Mouse (Mus musculus) CH12.LX (cell line): ENCODE results near the gene Far2. TPM values are rescaled to one million over a fixed set of nuclear protein-coding genes. Genes with fewer than 3 reads are reported as not detected.

Experiments used
- DNase-seq: peaks from one replicate; pipeline ENCODE4 v3.0.0-alpha.2; 2013; ENCODE audit errors: extremely low read depth
- H3K27ac ChIP-seq: 2 replicates; pipeline ENCODE4 v1.5.1; 2012; ENCODE audit warnings: low read depth, mild to moderate bottlenecking, control low read depth, moderate library complexity; ENCODE audit not compliant: insufficient read depth
- H3K27me3 ChIP-seq: replicated peaks from 2 replicates; pipeline ENCODE3; 2012; ENCODE audit warnings: inconsistent platforms
- H3K36me3 ChIP-seq, 2 experiments: replicated peaks in 1 of 2; 2 replicates each; pipeline versions ENCODE3 to v1.6.1; 2012; ENCODE audit warnings: inconsistent platforms in 1 of 2, low read length in 1 of 2, mild to moderate bottlenecking in 1 of 2, mixed read lengths in 1 of 2, moderate library complexity in 1 of 2; ENCODE audit not compliant: control insufficient read depth in 1 of 2, insufficient read depth in 1 of 2
- H3K4me1 ChIP-seq, 2 experiments: 2 replicates each; pipeline ENCODE4 v1.6.1; 2012; ENCODE audit warnings: inconsistent platforms in 1 of 2, moderate library complexity in 1 of 2; ENCODE audit not compliant: insufficient read depth in 2 of 2, control insufficient read depth in 1 of 2
- H3K4me2 ChIP-seq: 2 replicates; pipeline ENCODE4 v1.6.1; 2012; ENCODE audit warnings: low read depth, mild to moderate bottlenecking, control low read depth; ENCODE audit not compliant: poor library complexity, insufficient read depth, severe bottlenecking
- H3K4me3 ChIP-seq, 3 experiments: fragments of 150-350 bp in 1 of 3; sonication (generic) in 1 of 3; replicated peaks in 1 of 3; 2 replicates each; pipeline versions ENCODE3 to v1.5.1; 2011 to 2012; ENCODE audit warnings: low read depth in 2 of 3, low read length in 2 of 3, mild to moderate bottlenecking in 2 of 3, moderate library complexity in 2 of 3, control low read depth in 1 of 3, improper control_type of control experiment in 1 of 3, inconsistent platforms in 1 of 3, mixed read lengths in 1 of 3; ENCODE audit not compliant: poor library complexity in 1 of 3
- H3K79me2 ChIP-seq: replicated peaks from 2 replicates; pipeline ENCODE4 v1.6.1; 2012; ENCODE audit warnings: mild to moderate bottlenecking, moderate library complexity; ENCODE audit not compliant: control insufficient read depth, poor library complexity, insufficient read depth, severe bottlenecking; ENCODE audit errors: extremely low read depth
- H3K9ac ChIP-seq: 2 replicates; pipeline ENCODE4 v1.6.1; 2012; ENCODE audit warnings: low read depth, mild to moderate bottlenecking, control low read depth, moderate library complexity; ENCODE audit not compliant: insufficient read depth
- H3K9me3 ChIP-seq: replicated peaks from 2 replicates; pipeline ENCODE3; 2012; ENCODE audit warnings: low read length, inconsistent platforms, mixed read lengths
- BHLHE40 ChIP-seq: IDR thresholded peaks from 2 replicates; pipeline ENCODE4 v1.6.1; 2011; ENCODE audit warnings: mild to moderate bottlenecking, low read depth, low read length, improper control_type of control experiment
- CHD1 ChIP-seq: IDR thresholded peaks from 2 replicates; pipeline ENCODE4 v1.6.1; 2012; ENCODE audit warnings: low read depth, low read length, improper control_type of control experiment, inconsistent platforms
- CHD2 ChIP-seq: IDR thresholded peaks from 2 replicates; pipeline ENCODE4 v1.6.1; 2011; ENCODE audit warnings: low read length, improper control_type of control experiment
- ETS1 ChIP-seq: conservative IDR thresholded peaks from 2 replicates; pipeline ENCODE4 v1.6.1; 2012; ENCODE audit warnings: low read depth, mild to moderate bottlenecking, inconsistent platforms, low read length, improper control_type of control experiment, moderate library complexity
- GABPA ChIP-seq: IDR thresholded peaks from 2 replicates; pipeline ENCODE4 v1.6.1; 2012; ENCODE audit warnings: low read depth, low read length, improper control_type of control experiment, inconsistent platforms; ENCODE audit not compliant: insufficient replicate concordance
- HCFC1 ChIP-seq: IDR thresholded peaks from 2 replicates; pipeline ENCODE4 v1.6.1; 2012; ENCODE audit warnings: low read depth, mild to moderate bottlenecking, inconsistent platforms, low read length, improper control_type of control experiment
- IRF4 ChIP-seq: IDR thresholded peaks from 2 replicates; pipeline ENCODE4 v1.6.1; 2014; ENCODE audit warnings: low read depth, mild to moderate bottlenecking, inconsistent platforms, low read length, improper control_type of control experiment
- JUN ChIP-seq: IDR thresholded peaks from 2 replicates; pipeline ENCODE4 v1.6.1; 2011; ENCODE audit warnings: low read depth, mild to moderate bottlenecking, low read length, improper control_type of control experiment, moderate library complexity; ENCODE audit not compliant: insufficient read depth
- JUND ChIP-seq: conservative IDR thresholded peaks from 2 replicates; pipeline ENCODE4 v1.6.1; 2011; ENCODE audit warnings: low read depth, low read length, improper control_type of control experiment
- KAT2A ChIP-seq: IDR thresholded peaks from 2 replicates; pipeline ENCODE4 v1.6.1; 2012; ENCODE audit warnings: low read length, improper control_type of control experiment, inconsistent platforms; ENCODE audit not compliant: insufficient replicate concordance
- MAX ChIP-seq: IDR thresholded peaks from 2 replicates; pipeline ENCODE4 v1.6.1; 2011; ENCODE audit warnings: low read length, improper control_type of control experiment
- MAZ ChIP-seq: IDR thresholded peaks from 2 replicates; pipeline ENCODE4 v1.6.1; 2012; ENCODE audit warnings: low read depth, mild to moderate bottlenecking, inconsistent platforms, low read length, improper control_type of control experiment, moderate library complexity
- MYC ChIP-seq: IDR thresholded peaks from 2 replicates; pipeline ENCODE4 v1.6.1; 2011; ENCODE audit warnings: low read depth, mild to moderate bottlenecking, improper control_type of control experiment, low read length
- NELFE ChIP-seq: IDR thresholded peaks from 2 replicates; pipeline ENCODE4 v1.6.1; 2011; ENCODE audit warnings: low read depth, low read length, improper control_type of control experiment
- NRF1 ChIP-seq: IDR thresholded peaks from 2 replicates; pipeline ENCODE4 v1.6.1; 2014; ENCODE audit warnings: low read depth, mild to moderate bottlenecking, inconsistent platforms, low read length, improper control_type of control experiment, moderate library complexity
- POLR2A ChIP-seq: IDR thresholded peaks from 2 replicates; pipeline ENCODE4 v1.6.1; 2011; ENCODE audit warnings: low read depth, mild to moderate bottlenecking, improper control_type of control experiment, low read length
- RAD21 ChIP-seq: IDR thresholded peaks from 2 replicates; pipeline ENCODE4 v1.6.1; 2011; ENCODE audit warnings: low read depth, mild to moderate bottlenecking, low read length, improper control_type of control experiment, moderate library complexity
- RCOR1 ChIP-seq: conservative IDR thresholded peaks from 2 replicates; pipeline ENCODE4 v1.6.1; 2012; ENCODE audit warnings: low read depth, mild to moderate bottlenecking, inconsistent platforms, low read length, improper control_type of control experiment
- SIN3A ChIP-seq: IDR thresholded peaks from 2 replicates; pipeline ENCODE4 v1.6.1; 2012; ENCODE audit warnings: low read length, improper control_type of control experiment, inconsistent platforms
- SMC3 ChIP-seq: IDR thresholded peaks from 2 replicates; pipeline ENCODE4 v1.6.1; 2011; ENCODE audit warnings: low read depth, low read length, improper control_type of control experiment
- TBP ChIP-seq: conservative IDR thresholded peaks from 2 replicates; pipeline ENCODE4 v1.6.1; 2011; ENCODE audit warnings: low read depth, low read length, improper control_type of control experiment
- TCF12 ChIP-seq: IDR thresholded peaks from 2 replicates; pipeline ENCODE4 v1.6.1; 2014; ENCODE audit warnings: low read depth, mild to moderate bottlenecking, inconsistent platforms, low read length, improper control_type of control experiment
- UBTF ChIP-seq: IDR thresholded peaks from 2 replicates; pipeline ENCODE4 v1.6.1; 2012; ENCODE audit warnings: low read depth, mild to moderate bottlenecking, inconsistent platforms, low read length, improper control_type of control experiment, moderate library complexity
- ZC3H11A ChIP-seq: IDR thresholded peaks from 2 replicates; pipeline ENCODE4 v1.6.1; 2012; ENCODE audit warnings: low read depth, mild to moderate bottlenecking, inconsistent platforms, low read length, improper control_type of control experiment
- ZKSCAN1 ChIP-seq: IDR thresholded peaks from 2 replicates; pipeline ENCODE4 v1.6.1; 2012; ENCODE audit warnings: low read depth, inconsistent platforms, low read length, improper control_type of control experiment, borderline replicate concordance
- ZMIZ1 ChIP-seq: IDR thresholded peaks from 2 replicates; pipeline ENCODE4 v1.6.1; 2012; ENCODE audit warnings: low read depth, mild to moderate bottlenecking, inconsistent platforms, low read length, improper control_type of control experiment
- ZNF384 ChIP-seq: IDR thresholded peaks from 2 replicates; pipeline ENCODE4 v1.6.1; 2012; ENCODE audit warnings: low read depth, low read length, improper control_type of control experiment, inconsistent platforms
- dilution Hi-C: fragments of 300-500 bp; cut with MboI; formaldehyde crosslinking; loops from 2 replicates; pipeline ENCODE4 v1.14.3; 2020; ENCODE audit warnings: low sequenced_read_pairs; ENCODE audit not compliant: extremely low pct_unique_long_range_greater_than_20kb, extremely low pct_ligation_motif_present
- in situ Hi-C: fragments of 300-500 bp; cut with MboI; formaldehyde crosslinking; loops from 3 replicates; pipeline ENCODE4 v1.14.3; 2019; ENCODE audit warnings: low sequenced_read_pairs, low pct_ligation_motif_present, low pct_unique_long_range_greater_than_20kb, mixed read lengths
- polyA plus RNA-seq: library from polyadenylated mRNA; unstranded; fragments of >175 nt; gene quantifications from 2 replicates; pipeline ENCODE4 v1.2.1, GENCODE M21; 2012; ENCODE audit warnings: low read depth; ENCODE audit not compliant: insufficient read length
- total RNA-seq, 2 experiments: library from RNA; depleted of rRNA; stranded (reverse); fragments of 300-350 nt in 1 of 2; fragments of >200 nt in 1 of 2; gene quantifications; 2 replicates each; pipeline ENCODE4 v1.2.3; 2012 to 2014

The Far2 gene
- 0.51 and 0.63 TPM in 2 replicates for total RNA-seq (2012; rRNA removed)
- not detected in 2 replicates for total RNA-seq (2014; rRNA removed)
- 1.6 TPM in 2 replicates for polyA plus RNA-seq

- H3K9me3 ChIP-seq = no peaks in the 10 kb centered on the region
- DNase-seq = no peak
- in situ Hi-C loops (no loop called here), dilution Hi-C loops (no loop called here)
- no peaks in the 10 kb centered on the region for H3K27me3 ChIP-seq
- H3K4me3 ChIP-seq = no peak within 1 kb of the TSS
- H3K4me2 ChIP-seq = no peak within 1 kb of the TSS
- no peaks in the 10 kb centered on the region for H3K36me3 ChIP-seq
- TF ChIP-seq MAX = no peak
- TF ChIP-seq NELFE = no peak
- no peak for TF ChIP-seq MAZ
- no peak for TF ChIP-seq KAT2A
- TF ChIP-seq HCFC1 = no peak
- no peak for TF ChIP-seq ZMIZ1
- TF ChIP-seq POLR2A = no peak
- no peak for TF ChIP-seq ZNF384
- TF ChIP-seq IRF4 = no peak
- TF ChIP-seq ZC3H11A = no peak
- TF ChIP-seq TCF12 = no peak
- TF ChIP-seq BHLHE40 = no peak
- TF ChIP-seq JUND = no peak
- no peak for TF ChIP-seq JUN
- TF ChIP-seq MYC = no peak
- TF ChIP-seq, all 38 proteins: peak for 0
- H3K79me2 ChIP-seq = no peaks in the 10 kb centered on the region
- no peak within 1 kb of the TSS for H3K27ac ChIP-seq
- no peak within 1 kb of the TSS for H3K9ac ChIP-seq
- no peaks in the 10 kb centered on the region for H3K4me1 ChIP-seq
These were observed at the start of gene Far2 for GRCm38 (mm10) chr6:148046881-148047649. TSS of gene Far2 (plus strand) at chr6:148047259.

GRCm38 (mm10) chr6:148000483-148000882 lies 46.6 kb upstream of the Far2 start:
- no peaks in the 10 kb centered on the region for H3K27me3 ChIP-seq
- H3K79me2 ChIP-seq = no peaks in the 10 kb centered on the region
- no peak for DNase-seq
- H3K9me3 ChIP-seq = no peaks in the 10 kb centered on the region
- peaks cover 0 to 4% of the 10 kb centered on the region in 2 experiments; a peak in 3 of 4 replicates for H3K4me1 ChIP-seq
- H3K4me3 ChIP-seq = no peak overlapping the region
- dilution Hi-C loops = no loop called here
- H3K9ac ChIP-seq = no peak overlapping the region
- TF ChIP-seq UBTF (no peak), NELFE (no peak), JUN (no peak), ZKSCAN1 (no peak), SIN3A (no peak), ETS1 (no peak), MAZ (no peak), TBP (no peak), IRF4 (no peak), GABPA (no peak), TCF12 (no peak), KAT2A (no peak), NRF1 (no peak), CHD2 (no peak), RAD21 (no peak), JUND (no peak), RCOR1 (no peak), SMC3 (no peak), CHD1 (no peak)
- TF ChIP-seq, all 38 proteins: peak for 0
- in situ Hi-C loops = no loop called here
- Histone ChIP-seq H3K4me2 (no peak overlapping the region), H3K27ac (no peak overlapping the region), H3K36me3 (no peaks in the 10 kb centered on the region)
